Mouse (Mus musculus): ENCODE results near the gene Psme1. TPM values are rescaled to one million over a fixed set of nuclear protein-coding genes. Genes with fewer than 3 reads are reported as not detected.

Gene Psme1
- polyA plus RNA-seq, 1 experiment = 129 TPM

DNA sequence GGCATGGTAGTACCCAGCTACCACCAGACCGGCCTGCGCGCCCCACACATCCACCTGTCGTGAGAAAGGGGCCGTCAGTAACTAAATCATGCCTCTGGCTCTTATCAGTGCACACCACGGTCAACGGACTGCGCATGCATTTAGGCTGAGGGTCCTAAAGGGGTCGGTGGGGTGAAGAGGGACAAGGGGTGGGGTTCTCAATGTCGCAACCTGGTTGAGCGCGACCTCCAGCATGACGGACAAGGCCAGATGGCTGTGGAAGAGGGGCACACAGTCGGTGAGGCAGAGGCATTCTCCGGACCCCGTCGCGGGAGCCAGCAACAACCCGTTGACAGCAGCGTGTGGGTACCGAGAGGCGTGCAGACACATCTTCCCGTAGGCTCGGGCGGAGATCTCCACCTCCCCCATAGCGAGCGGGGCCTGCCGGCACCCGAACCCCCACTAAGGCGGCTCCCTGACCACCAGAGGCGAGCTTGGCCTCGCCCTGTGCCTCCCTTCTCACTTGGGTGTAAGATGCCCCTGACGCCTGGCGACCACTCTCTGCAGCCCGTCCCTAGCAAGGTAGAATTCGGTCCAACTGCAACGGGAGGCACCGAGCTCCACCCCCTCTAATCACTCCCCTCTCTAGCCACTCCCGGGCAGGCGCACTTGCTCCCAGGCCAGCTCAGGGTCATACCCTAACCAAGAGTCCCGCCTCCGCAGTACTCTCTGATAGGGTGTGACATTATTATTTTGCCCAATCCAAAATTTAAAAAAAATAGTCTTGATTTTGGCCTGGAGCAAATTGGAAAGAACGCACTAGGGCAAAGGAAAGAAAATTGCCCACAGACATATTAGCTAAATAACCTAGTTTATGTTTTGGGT, 7.0 kb downstream of the Psme1 start, which contains the start of gene Emc9:
Gene Emc9, minus strand, starts transcription at position 601 of the 864 bp plus-strand sequence.
- H3K27ac ChIP-seq (ENCODE audit: control insufficient read depth, insufficient read depth, low read length) = peak within 1 kb of the TSS; percentile 50; the same call in 1 of the 2 replicates
- H3K4me3 ChIP-seq (ENCODE audit: control insufficient read depth, insufficient read depth, low read length) = peak within 1 kb of the TSS; percentile 57
- H3K36me3 ChIP-seq (ENCODE audit: control insufficient read depth, insufficient read depth, low read length) = peaks cover 16% of the 10 kb centered on the region; the same call in 1 of the 2 replicates
- DNase-seq = peak; percentile 43
- H3K4me1 ChIP-seq (replicated peaks; ENCODE audit: control insufficient read depth, insufficient read depth, low read length) = peaks cover 17% of the 10 kb centered on the region
- WGBS = 10% methylated on average over 43 of the region's 43 CpGs
- TF ChIP-seq CTCF (IDR thresholded peaks at IDR 0.05; ENCODE audit: borderline replicate concordance, control insufficient read depth, extremely low read depth, insufficient read depth, low read length, poor library complexity) = no peak
- TF ChIP-seq POLR2A (IDR thresholded peaks at IDR 0.05; ENCODE audit: control insufficient read depth, extremely low read depth, insufficient read depth, low read length, poor library complexity) = no peak
- H3K27me3 ChIP-seq (ENCODE audit: control insufficient read depth, insufficient read depth, low read length) = no peaks in the 10 kb centered on the region

DNA sequence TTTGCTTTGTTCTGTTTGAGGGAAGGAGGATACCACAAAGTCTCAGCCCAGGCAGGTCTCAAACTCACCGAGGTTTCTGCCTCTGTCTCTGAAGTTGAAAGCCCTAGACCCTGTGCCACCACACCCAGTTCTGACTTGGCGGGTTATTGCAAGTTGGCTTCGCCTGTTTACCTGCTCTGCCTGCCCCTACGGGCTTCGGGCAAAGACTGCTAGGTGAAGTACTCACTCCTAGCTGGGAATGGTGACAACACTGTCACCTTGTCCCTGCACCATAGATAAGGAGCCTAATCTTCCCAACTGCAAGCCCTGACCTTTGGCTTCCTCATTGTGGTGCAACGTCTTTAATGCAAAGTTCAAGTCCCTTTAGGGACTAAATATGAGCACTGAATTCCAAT, 7.6 kb downstream of the Psme1 start:
- Histone ChIP-seq H3K4me3 (ENCODE audit: control insufficient read depth, insufficient read depth, low read length) (no peak overlapping the region), H3K27ac (ENCODE audit: control insufficient read depth, insufficient read depth, low read length) (peak overlapping the region; percentile 50; the same call in 1 of the 2 replicates), H3K4me1 (replicated peaks; ENCODE audit: control insufficient read depth, insufficient read depth, low read length) (peaks cover 17% of the 10 kb centered on the region), H3K36me3 (ENCODE audit: control insufficient read depth, insufficient read depth, low read length) (peaks cover 12% of the 10 kb centered on the region; the same call in 1 of the 2 replicates), H3K27me3 (ENCODE audit: control insufficient read depth, insufficient read depth, low read length) (no peaks in the 10 kb centered on the region)
- 45% methylated on average over 6 of the region's 6 CpGs for WGBS
- no peak for TF ChIP-seq CTCF (IDR thresholded peaks at IDR 0.05; ENCODE audit: borderline replicate concordance, control insufficient read depth, extremely low read depth, insufficient read depth, low read length, poor library complexity)
- no peak for TF ChIP-seq POLR2A (IDR thresholded peaks at IDR 0.05; ENCODE audit: control insufficient read depth, extremely low read depth, insufficient read depth, low read length, poor library complexity)
- no peak for DNase-seq

DNA sequence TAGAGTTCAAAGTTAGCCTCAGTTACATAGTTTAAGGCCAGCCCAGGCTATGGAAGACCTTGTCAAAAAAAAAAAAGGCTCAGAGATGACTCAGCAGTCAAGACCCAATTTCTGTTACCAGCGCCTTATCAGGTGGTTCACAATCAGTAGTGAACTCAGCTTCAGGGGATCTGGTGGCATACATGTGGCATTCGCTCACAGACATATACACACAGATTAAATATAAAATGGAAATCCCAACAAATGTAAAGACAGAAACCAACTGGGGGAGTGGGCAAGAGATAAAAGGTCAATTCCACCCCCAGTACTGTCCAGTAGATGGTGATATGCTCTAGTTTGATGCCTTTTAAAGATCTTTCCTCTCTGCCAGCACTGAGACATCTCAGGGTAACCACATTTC, 8.2 kb downstream of the Psme1 start:
- no peak overlapping the region for H3K27ac ChIP-seq (ENCODE audit: control insufficient read depth, insufficient read depth, low read length)
- 97% methylated on average over 2 of the region's 2 CpGs for WGBS
- H3K4me1 ChIP-seq (replicated peaks; ENCODE audit: control insufficient read depth, insufficient read depth, low read length) = peaks cover 17% of the 10 kb centered on the region
- no peak for DNase-seq
- no peaks in the 10 kb centered on the region for H3K27me3 ChIP-seq (ENCODE audit: control insufficient read depth, insufficient read depth, low read length)
- H3K36me3 ChIP-seq (ENCODE audit: control insufficient read depth, insufficient read depth, low read length) = peaks cover 6% of the 10 kb centered on the region; the same call in 1 of the 2 replicates
- no peak overlapping the region for H3K4me3 ChIP-seq (ENCODE audit: control insufficient read depth, insufficient read depth, low read length)
- no peak for TF ChIP-seq CTCF (IDR thresholded peaks at IDR 0.05; ENCODE audit: borderline replicate concordance, control insufficient read depth, extremely low read depth, insufficient read depth, low read length, poor library complexity)
- TF ChIP-seq POLR2A (IDR thresholded peaks at IDR 0.05; ENCODE audit: control insufficient read depth, extremely low read depth, insufficient read depth, low read length, poor library complexity) = no peak

DNA sequence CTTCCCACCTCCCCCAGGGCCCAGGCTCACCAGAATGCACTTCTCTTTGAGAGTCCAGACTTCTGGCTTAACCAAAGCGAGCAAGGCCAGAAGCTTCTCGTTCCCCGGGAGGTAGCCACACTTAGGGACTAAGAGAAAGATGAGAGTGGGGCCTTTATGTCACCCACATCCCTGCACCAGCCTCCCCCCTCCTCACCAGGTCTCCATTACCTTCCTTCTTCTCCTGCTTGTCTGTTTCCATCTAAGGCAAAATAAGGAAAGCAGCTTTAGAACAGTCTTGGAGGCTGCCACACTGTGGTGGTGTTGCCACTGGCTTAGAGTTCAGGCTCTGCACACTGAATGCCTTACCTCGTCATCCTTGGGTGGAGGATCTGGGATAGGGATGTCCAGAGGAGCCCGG, 11.3 kb downstream of the Psme1 start:
- 98% methylated on average over 5 of the region's 5 CpGs for WGBS
- no peaks in the 10 kb centered on the region for H3K27me3 ChIP-seq (ENCODE audit: control insufficient read depth, insufficient read depth, low read length)
- H3K27ac ChIP-seq (ENCODE audit: control insufficient read depth, insufficient read depth, low read length) = no peak overlapping the region
- H3K4me1 ChIP-seq (replicated peaks; ENCODE audit: control insufficient read depth, insufficient read depth, low read length) = peaks cover 25% of the 10 kb centered on the region
- no peak for DNase-seq
- 0 out of 2 replicates have a peak, but pooled peaks cover 5% of the 10 kb centered on the region for H3K36me3 ChIP-seq (ENCODE audit: control insufficient read depth, insufficient read depth, low read length)
- no peak for TF ChIP-seq POLR2A (IDR thresholded peaks at IDR 0.05; ENCODE audit: control insufficient read depth, extremely low read depth, insufficient read depth, low read length, poor library complexity)
- no peak for TF ChIP-seq CTCF (IDR thresholded peaks at IDR 0.05; ENCODE audit: borderline replicate concordance, control insufficient read depth, extremely low read depth, insufficient read depth, low read length, poor library complexity)
- no peak overlapping the region for H3K4me3 ChIP-seq (ENCODE audit: control insufficient read depth, insufficient read depth, low read length)

DNA sequence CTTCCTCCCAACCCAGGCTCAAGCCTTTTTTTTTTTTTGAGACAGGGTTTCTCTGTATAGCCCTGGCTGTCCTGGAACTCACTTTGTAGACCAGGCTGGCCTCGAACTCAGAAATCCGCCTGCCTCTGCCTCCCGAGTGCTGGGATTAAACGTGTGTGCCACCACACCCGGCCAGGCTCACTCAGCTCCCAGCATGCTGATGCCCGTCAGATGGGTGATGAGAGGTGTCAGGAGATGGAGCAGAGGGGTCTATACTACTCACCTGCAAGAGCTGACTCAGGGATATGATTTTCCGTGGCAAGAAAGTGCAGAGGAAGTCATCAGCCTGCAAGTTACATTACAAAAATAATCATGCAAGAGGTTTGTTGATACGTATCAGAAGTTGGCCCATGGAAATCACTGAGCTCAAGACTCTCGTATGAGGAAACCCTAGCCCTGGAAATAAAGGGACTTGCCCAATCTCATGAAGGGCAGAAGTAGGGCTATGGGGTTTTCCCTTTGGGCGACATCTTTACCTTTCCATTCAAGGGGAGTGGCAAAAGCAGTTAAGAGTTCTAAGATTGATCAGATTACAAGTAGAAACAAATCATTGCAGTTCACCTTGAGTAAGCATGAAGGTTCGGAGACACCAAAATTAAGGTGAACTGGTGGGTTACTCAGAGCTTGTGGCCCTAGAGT, 12.0 kb downstream of the Psme1 start:
- TF ChIP-seq POLR2A (IDR thresholded peaks at IDR 0.05; ENCODE audit: control insufficient read depth, extremely low read depth, insufficient read depth, low read length, poor library complexity) (no peak), CTCF (IDR thresholded peaks at IDR 0.05; ENCODE audit: borderline replicate concordance, control insufficient read depth, extremely low read depth, insufficient read depth, low read length, poor library complexity) (no peak)
- WGBS = 73% methylated on average over 11 of the region's 11 CpGs

DNA sequence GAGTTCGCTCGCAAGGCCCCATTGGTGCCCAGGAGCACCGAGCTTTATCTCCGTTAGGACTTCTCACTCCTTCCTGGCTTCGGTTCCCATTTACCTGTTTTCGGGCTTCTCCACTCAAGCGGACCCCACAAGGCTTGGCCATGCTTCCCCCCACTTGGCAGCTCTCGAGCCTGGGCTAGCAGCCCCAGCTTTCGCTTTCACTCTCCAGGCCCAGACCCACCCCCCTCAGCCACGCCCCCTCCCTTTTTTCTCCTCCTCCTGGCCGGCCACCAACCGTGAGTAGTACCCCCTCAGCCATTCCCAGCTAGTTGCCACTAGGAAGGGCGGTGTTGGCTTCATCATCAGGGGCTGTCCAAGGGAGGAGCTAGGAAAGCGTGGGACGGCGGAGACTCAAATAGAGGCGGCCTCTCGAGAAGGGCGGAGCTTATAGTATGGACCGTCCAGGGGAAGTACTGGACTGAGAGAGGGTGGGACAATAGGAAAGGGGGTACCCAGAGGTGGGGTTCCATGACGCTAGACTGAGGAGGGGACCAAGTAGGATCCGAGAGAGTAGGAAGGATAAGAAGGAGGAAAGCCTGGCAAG, 12.9 kb downstream of the Psme1 start, which contains the start of gene Psme2:
Gene Psme2, minus strand, starts transcription at position 366 of the 583 bp plus-strand sequence.
- peaks cover 13% of the 10 kb centered on the region for H3K4me1 ChIP-seq (replicated peaks; ENCODE audit: control insufficient read depth, insufficient read depth, low read length)
- H3K4me3 ChIP-seq (ENCODE audit: control insufficient read depth, insufficient read depth, low read length) = peak within 1 kb of the TSS; percentile 70
- under 1% methylated on average over 22 of the region's 22 CpGs for WGBS
- peaks cover 14% of the 10 kb centered on the region for H3K36me3 ChIP-seq (ENCODE audit: control insufficient read depth, insufficient read depth, low read length)
- peak; percentile 66 for DNase-seq
- no peaks in the 10 kb centered on the region for H3K27me3 ChIP-seq (ENCODE audit: control insufficient read depth, insufficient read depth, low read length)
- peak within 1 kb of the TSS; percentile 82 for H3K27ac ChIP-seq (ENCODE audit: control insufficient read depth, insufficient read depth, low read length)
- TF ChIP-seq CTCF (IDR thresholded peaks at IDR 0.05; ENCODE audit: borderline replicate concordance, control insufficient read depth, extremely low read depth, insufficient read depth, low read length, poor library complexity) (0 out of 2 replicates have a peak, but pooled peaks have one; percentile 8), POLR2A (IDR thresholded peaks at IDR 0.05; ENCODE audit: control insufficient read depth, extremely low read depth, insufficient read depth, low read length, poor library complexity) (no peak)

More for the DNA sequence above, 12.0 kb downstream of the Psme1 start:
- no peak for DNase-seq
- Histone ChIP-seq H3K4me1 (replicated peaks; ENCODE audit: control insufficient read depth, insufficient read depth, low read length) (peaks cover 21% of the 10 kb centered on the region), H3K27me3 (ENCODE audit: control insufficient read depth, insufficient read depth, low read length) (no peaks in the 10 kb centered on the region), H3K36me3 (ENCODE audit: control insufficient read depth, insufficient read depth, low read length) (peaks cover 5% of the 10 kb centered on the region; the same call in 1 of the 2 replicates), H3K4me3 (ENCODE audit: control insufficient read depth, insufficient read depth, low read length) (no peak overlapping the region), H3K27ac (ENCODE audit: control insufficient read depth, insufficient read depth, low read length) (no peak overlapping the region; the same call in 1 of the 2 replicates)

Data from thymus, adult 2 months (tissue).